Mouse (Mus musculus): ENCODE data around the gene Ociad2. TPM values are rescaled to one million over a fixed set of nuclear protein-coding genes. Genes with fewer than 3 reads are reported as not detected.

The Ociad2 gene
- polyA plus RNA-seq, 1 experiment from 2014 or later = 22.5 TPM

Other genes with a start within 250 kb of the Ociad2 start
- 38.1 and 40.8 TPM in 2 replicates for gene Fryl, start 84.4 kb downstream of the Ociad2 start, polyA plus RNA-seq (2014; fragmentation: Nextera tagmentation; extraction: Ambion mirVana)
- 156 and 190 TPM in 2 replicates for gene Ociad1, start 48.2 kb downstream of the Ociad2 start, polyA plus RNA-seq (2014; fragmentation: Nextera tagmentation; extraction: Ambion mirVana)
- gene Cwh43, start 65.0 kb upstream of the Ociad2 start, polyA plus RNA-seq (2014; fragmentation: Nextera tagmentation; extraction: Ambion mirVana) = not detected in 2 replicates
- gene Dcun1d4, start 140.0 kb upstream of the Ociad2 start, polyA plus RNA-seq (2014; fragmentation: Nextera tagmentation; extraction: Ambion mirVana) = 22.2 and 22.6 TPM in 2 replicates